Mouse (Mus musculus) Muller cell, postnatal 12 days (primary cell): ENCODE results near the gene Tmem176a.

Experiments
- DNase-seq: peaks from one replicate; pipeline ENCODE4 v3.0.0-alpha.2; 2015; ENCODE audit errors: inconsistent ontology term

The Tmem176a gene

GRCm38 (mm10) chr6:48894203-48894602 lies 53.5 kb downstream of the Tmem176a start:
- DNase-seq: no peak

GRCm38 (mm10) chr6:48894938-48895818 lies 54.5 kb downstream of the Tmem176a start:
- DNase-seq: no peak

GRCm38 (mm10) chr6:48895941-48896340 lies 55.2 kb downstream of the Tmem176a start:
- no peak for DNase-seq
